Mouse (Mus musculus) ovary, postnatal 14 days (tissue): ENCODE data around the gene Rab17.

Experiments
- DNase-seq: peaks from one replicate; pipeline ENCODE4 v3.0.0; 2022; ENCODE audit warnings: low spot score

Gene Rab17

GRCm38 (mm10) chr1:90995916-90996315 lies 26.5 kb upstream of the Rab17 start:
- DNase-seq = no peak

- DNase-seq = no peak
Measured at GRCm38 (mm10) chr1:90981346-90981745, 11.9 kb upstream of the Rab17 start.

GRCm38 (mm10) chr1:90980638-90981330 lies 11.3 kb upstream of the Rab17 start:
- DNase-seq = no peak

- DNase-seq = no peak
Measured at GRCm38 (mm10) chr1:90975960-90976359, 6.5 kb upstream of the Rab17 start.

- no peak for DNase-seq
Measured at GRCm38 (mm10) chr1:90974906-90975649, 5.6 kb upstream of the Rab17 start.

GRCm38 (mm10) chr1:90973574-90973911 lies 4.1 kb upstream of the Rab17 start:
- no peak for DNase-seq

- DNase-seq = peak; percentile 98
Measured at GRCm38 (mm10) chr1:90972911-90973573, 3.6 kb upstream of the Rab17 start.

- DNase-seq = no peak
Measured at GRCm38 (mm10) chr1:90969881-90970390, 475 bp upstream of the Rab17 start.

GRCm38 (mm10) chr1:90968649-90969048 lies 812 bp downstream of the Rab17 start:
- no peak for DNase-seq

- DNase-seq = no peak
Measured at GRCm38 (mm10) chr1:90967583-90967982, 1.9 kb downstream of the Rab17 start.

- no peak for DNase-seq
Measured at GRCm38 (mm10) chr1:90962994-90963393, 6.5 kb downstream of the Rab17 start.

GRCm38 (mm10) chr1:90962526-90962925 lies 6.9 kb downstream of the Rab17 start:
- DNase-seq = no peak

- peak; percentile 62 for DNase-seq
Measured at GRCm38 (mm10) chr1:90956245-90957096, 13.0 kb downstream of the Rab17 start.

- DNase-seq = no peak
Measured at GRCm38 (mm10) chr1:90953688-90954087, 15.8 kb downstream of the Rab17 start.

GRCm38 (mm10) chr1:90952808-90953207 lies 16.7 kb downstream of the Rab17 start, which contains the start of gene Prlh:
TSS of gene Prlh (plus strand) at chr1:90953108.
- no peak for DNase-seq

- no peak for DNase-seq
Measured at GRCm38 (mm10) chr1:90951670-90952069, 17.8 kb downstream of the Rab17 start.

GRCm38 (mm10) chr1:90949309-90949708 lies 20.2 kb downstream of the Rab17 start:
- no peak for DNase-seq

GRCm38 (mm10) chr1:90947252-90947651 lies 22.2 kb downstream of the Rab17 start:
- no peak for DNase-seq

- DNase-seq = no peak
Measured at GRCm38 (mm10) chr1:90945171-90945570, 24.3 kb downstream of the Rab17 start.

GRCm38 (mm10) chr1:90939980-90940379 lies 29.5 kb downstream of the Rab17 start:
- DNase-seq = no peak

GRCm38 (mm10) chr1:90936990-90937389 lies 32.5 kb downstream of the Rab17 start:
- no peak for DNase-seq

- no peak for DNase-seq
Measured at GRCm38 (mm10) chr1:90933001-90933400, 36.5 kb downstream of the Rab17 start.
